Mouse (Mus musculus) forebrain, postnatal 0 days (tissue): ENCODE data around the gene Cpeb4. TPM values are rescaled to one million over a fixed set of nuclear protein-coding genes. Genes with fewer than 3 reads are reported as not detected.
A peak's percentile ranks its signal among the peaks of the same experiment; 100 is the strongest.
"Not testable (repeated sequence)": the region's sequence is repeated elsewhere in the genome, so short reads cannot be mapped to it uniquely, and the experiment has no call there.

ENCODE experiments used
- ATAC-seq: fragments of 200-750 bp; cut with Nextera tagmentation; 2 replicates; pipeline ENCODE4 v1.8.0; 2017; ENCODE audit warnings: mild to moderate bottlenecking, moderate library complexity
- DNase-seq: peaks from one replicate; pipeline ENCODE4 v3.0.0-alpha.2; 2015
- H3K27ac ChIP-seq: fragments of 300-500 bp; sonication (generic); 2 replicates; pipeline ENCODE4 v1.5.1; 2014; ENCODE audit warnings: low read depth, mild to moderate bottlenecking, antibody characterized with exemption, low read length, moderate library complexity, mixed read lengths
- H3K27me3 ChIP-seq: fragments of 300-500 bp; sonication (generic); 2 replicates; pipeline ENCODE4 v1.6.1; 2014; ENCODE audit warnings: mild to moderate bottlenecking, low read length, mixed read lengths; ENCODE audit not compliant: insufficient read depth
- H3K36me3 ChIP-seq: fragments of 300-500 bp; sonication (generic); 2 replicates; pipeline ENCODE4 v1.6.1; 2014; ENCODE audit warnings: mild to moderate bottlenecking, moderate library complexity; ENCODE audit not compliant: insufficient read depth
- H3K4me1 ChIP-seq: fragments of 300-500 bp; sonication (generic); 2 replicates; pipeline ENCODE4 v1.6.1; 2014; ENCODE audit warnings: antibody characterized with exemption; ENCODE audit not compliant: insufficient read depth
- H3K4me2 ChIP-seq: fragments of 300-500 bp; sonication (generic); 2 replicates; pipeline ENCODE4 v1.6.1; 2014; ENCODE audit warnings: low read depth, mild to moderate bottlenecking, moderate library complexity
- H3K4me3 ChIP-seq: fragments of 300-500 bp; sonication (generic); 2 replicates; pipeline ENCODE4 v1.5.1; 2014; ENCODE audit warnings: low read depth, low read length, mixed read lengths
- H3K9ac ChIP-seq: fragments of 300-500 bp; sonication (generic); 2 replicates; pipeline ENCODE4 v1.6.1; 2014; ENCODE audit warnings: mild to moderate bottlenecking
- H3K9me3 ChIP-seq: fragments of 300-500 bp; sonication (generic); 2 replicates; pipeline ENCODE4 v1.6.1; 2016; ENCODE audit warnings: low read length
- CTCF ChIP-seq: sonication (generic); IDR thresholded peaks from 2 replicates; pipeline ENCODE4 v1.5.1; 2016; ENCODE audit warnings: antibody characterized with exemption, control low read depth, low read depth
- WGBS: fragments of 180-500 bp; shearing (Covaris S2); extraction: QIAGEN DNeasy Blood & Tissue Kit; methylation state at CpG from one replicate; pipeline ENCODE4 v1.1.7; 2014; 5-methylcytosine and 5-hydroxymethylcytosine counted together
- polyA plus RNA-seq: library from polyadenylated mRNA; unstranded; fragments of >200 nt; fragmentation: Nextera tagmentation; extraction: Ambion mirVana; gene quantifications from 2 replicates; pipeline ENCODE4 v1.2.1, GENCODE M21; 2015
- total RNA-seq: library from RNA; depleted of rRNA; stranded (reverse); fragments of >200 nt; gene quantifications from 2 replicates; pipeline ENCODE4 v1.2.3, GENCODE M21; 2014

Gene Cpeb4
- total and polyA plus RNA-seq, 2 experiments from 2014 or later, result 14.2 to 102 TPM

DNA sequence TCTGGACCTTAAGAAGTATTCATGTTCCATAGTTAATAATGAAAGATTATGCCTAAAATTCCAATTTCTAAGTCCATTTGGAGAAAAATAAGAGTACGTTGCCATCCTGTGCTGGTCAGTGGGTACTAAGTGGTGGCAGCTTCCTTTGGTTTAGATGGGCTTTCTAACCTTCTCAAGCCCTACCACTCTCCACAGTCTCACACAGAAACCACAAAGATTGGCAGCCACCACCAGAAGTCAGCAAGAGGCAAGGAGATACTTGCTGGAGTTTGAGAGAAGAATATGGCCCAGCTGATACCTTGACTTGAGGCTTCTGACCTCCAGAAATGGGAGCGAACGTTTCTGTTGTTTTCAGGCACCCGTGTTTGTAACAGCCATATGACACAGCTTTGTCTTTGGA, 34.3 kb upstream of the Cpeb4 start:
- no peak for ATAC-seq
- no peak overlapping the region for H3K4me2 ChIP-seq
- H3K27ac ChIP-seq, result no peak overlapping the region
- WGBS, result 92% methylated on average over 4 of the region's 4 CpGs
- H3K9me3 ChIP-seq, result no peaks in the 10 kb centered on the region
- H3K27me3 ChIP-seq, result no peaks in the 10 kb centered on the region
- no peak for TF ChIP-seq CTCF
- H3K4me3 ChIP-seq, result no peak overlapping the region
- no peak for DNase-seq
- peaks cover 5% of the 10 kb centered on the region; the same call in 1 of the 2 replicates for H3K4me1 ChIP-seq
- no peaks in the 10 kb centered on the region for H3K36me3 ChIP-seq
- no peak overlapping the region for H3K9ac ChIP-seq

DNA sequence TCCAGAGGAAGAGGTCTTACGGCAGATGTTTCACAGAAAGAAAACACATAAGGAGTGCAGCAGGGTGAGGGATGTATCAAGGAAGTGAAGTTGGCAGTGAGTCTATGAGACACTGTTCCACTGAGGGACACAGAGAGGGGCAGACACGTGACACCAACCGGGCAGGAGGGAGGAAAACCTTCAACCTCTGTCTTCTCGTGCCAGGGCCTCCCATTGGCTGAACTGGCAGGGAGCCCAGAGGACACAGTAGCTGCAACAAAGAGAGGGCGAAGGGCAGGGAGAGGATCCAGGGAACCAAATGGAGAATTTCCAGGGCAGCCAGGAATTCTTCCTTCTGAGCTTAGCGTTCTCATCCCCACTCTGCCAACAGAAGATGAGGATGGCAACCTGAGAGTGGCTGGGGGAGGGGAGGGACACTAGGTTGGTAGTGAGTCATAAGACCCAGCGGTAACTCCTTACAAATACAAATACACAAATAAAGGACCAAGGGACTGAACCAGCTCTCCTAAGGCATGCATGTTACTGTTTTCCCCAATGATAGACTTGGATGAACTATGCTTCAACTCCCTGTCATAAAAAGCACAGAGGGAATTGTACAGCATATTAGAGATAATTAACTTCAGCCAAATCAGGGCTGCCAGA, 33.4 kb upstream of the Cpeb4 start:
- H3K4me3 ChIP-seq, result no peak overlapping the region
- H3K4me2 ChIP-seq, result no peak overlapping the region
- no peaks in the 10 kb centered on the region for H3K27me3 ChIP-seq
- 18% methylated on average over 7 of the region's 7 CpGs for WGBS
- H3K27ac ChIP-seq, result 0 out of 2 replicates have a peak overlapping the region, but pooled peaks have one; percentile 21
- peak; percentile 68 for DNase-seq
- H3K9ac ChIP-seq, result no peak overlapping the region
- no peak for TF ChIP-seq CTCF
- peak; percentile 74 for ATAC-seq
- H3K9me3 ChIP-seq, result no peaks in the 10 kb centered on the region
- peaks cover 5% of the 10 kb centered on the region; the same call in 1 of the 2 replicates for H3K4me1 ChIP-seq
- no peaks in the 10 kb centered on the region for H3K36me3 ChIP-seq

DNA sequence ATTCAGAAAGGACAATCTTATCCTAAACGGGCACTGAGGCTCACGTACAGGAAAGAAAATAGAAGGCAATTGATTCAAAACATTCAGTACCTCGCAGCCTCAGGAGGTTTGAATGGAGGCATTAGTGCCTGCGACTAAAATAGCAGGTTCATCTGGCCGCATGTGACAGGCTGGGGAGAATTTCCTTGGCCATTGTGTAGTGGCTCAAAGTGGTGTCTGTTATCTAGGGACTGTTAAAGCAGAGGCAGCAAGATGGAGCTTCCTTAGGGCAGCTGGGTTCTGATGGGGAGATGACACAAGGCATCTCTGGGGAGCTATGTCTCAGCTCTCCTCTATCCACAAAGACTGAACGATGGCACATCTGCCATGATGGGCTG, 32.9 kb upstream of the Cpeb4 start:
- Histone ChIP-seq H3K4me1 (peaks cover 5% of the 10 kb centered on the region; the same call in 1 of the 2 replicates), H3K36me3 (no peaks in the 10 kb centered on the region), H3K9me3 (no peaks in the 10 kb centered on the region), H3K9ac (no peak overlapping the region), H3K27me3 (no peaks in the 10 kb centered on the region), H3K4me2 (no peak overlapping the region), H3K27ac (0 out of 2 replicates have a peak overlapping the region, but pooled peaks have one; percentile 21), H3K4me3 (no peak overlapping the region)
- DNase-seq (no peak), ATAC-seq (no peak)
- TF ChIP-seq CTCF, result no peak
- 13% methylated on average over 6 of the region's 6 CpGs for WGBS

DNA sequence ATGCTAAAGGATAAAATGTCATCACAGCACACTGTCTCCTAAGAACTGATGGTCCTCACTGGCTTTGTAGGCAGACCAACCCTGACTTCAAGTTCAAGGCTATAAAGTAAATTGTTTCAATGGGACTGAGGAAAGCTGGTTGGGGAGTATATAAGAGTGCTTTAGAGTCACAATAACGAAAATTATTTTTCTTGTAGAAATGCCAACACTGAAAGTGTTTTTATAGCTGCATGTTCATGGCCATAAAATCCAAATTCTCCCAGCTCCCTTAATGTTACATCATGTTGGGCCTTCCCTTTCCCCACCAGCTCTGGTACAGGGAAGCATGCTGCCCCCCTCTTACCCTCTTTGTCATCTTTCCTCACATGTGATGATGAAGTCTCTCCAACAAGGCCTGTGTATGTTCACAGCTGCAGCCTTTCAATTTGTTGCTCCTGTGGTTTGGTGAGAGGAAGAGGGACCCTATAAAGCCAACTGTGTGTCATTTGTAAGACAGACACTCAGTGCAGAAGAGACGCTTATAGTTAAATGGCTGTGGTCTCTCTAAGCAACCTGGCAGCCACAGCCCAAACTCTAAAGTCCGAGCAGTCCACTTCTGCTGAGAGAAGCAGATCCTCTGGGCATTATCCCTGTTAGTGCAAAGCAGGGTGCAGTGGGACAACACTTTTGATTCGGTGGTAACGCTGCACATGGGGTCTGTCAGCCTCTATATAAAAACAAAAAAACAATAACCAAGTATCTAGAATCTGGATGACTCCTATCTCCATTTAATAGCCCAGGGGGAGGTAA, 29.6 kb upstream of the Cpeb4 start:
- Histone ChIP-seq H3K9ac (no peak overlapping the region), H3K27ac (no peak overlapping the region), H3K4me3 (no peak overlapping the region), H3K27me3 (no peaks in the 10 kb centered on the region), H3K36me3 (no peaks in the 10 kb centered on the region), H3K9me3 (no peaks in the 10 kb centered on the region), H3K4me2 (no peak overlapping the region), H3K4me1 (peaks cover 5% of the 10 kb centered on the region; the same call in 1 of the 2 replicates)
- ATAC-seq (no peak), DNase-seq (no peak)
- 75% methylated on average over 5 of the region's 5 CpGs for WGBS
- no peak for TF ChIP-seq CTCF

DNA sequence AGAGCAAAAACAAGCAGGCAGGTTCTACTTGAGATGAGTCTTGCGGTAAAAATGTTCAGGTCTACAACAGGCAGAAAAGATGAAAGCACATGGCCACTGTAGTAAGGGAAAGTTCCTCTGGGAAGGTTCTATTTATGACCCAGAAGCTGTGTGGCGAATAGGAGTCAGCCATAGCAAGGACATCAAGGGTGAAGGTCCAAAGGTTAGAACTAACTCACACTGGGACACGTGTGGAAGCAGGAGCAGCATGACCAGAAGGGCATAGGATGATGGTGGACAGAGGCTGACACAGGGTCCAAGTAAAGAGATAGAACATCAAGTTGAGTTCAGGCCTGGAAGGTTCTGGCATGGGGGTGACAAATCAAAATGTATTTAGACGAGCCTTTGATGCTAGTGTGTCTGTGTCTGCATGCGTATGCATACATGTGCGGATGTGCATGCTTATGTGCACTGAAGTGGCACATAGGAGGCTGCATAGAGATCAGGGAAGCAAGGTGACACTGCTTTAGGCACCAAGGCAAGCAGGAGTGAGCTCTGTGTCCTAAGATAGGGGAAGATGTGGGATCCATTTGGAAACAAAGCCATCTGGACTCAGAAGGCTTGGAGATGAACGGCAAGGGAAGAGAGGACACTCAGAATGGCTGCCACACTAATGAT, 28.7 kb upstream of the Cpeb4 start:
- 85% methylated on average over 7 of the region's 7 CpGs for WGBS
- no peak overlapping the region for H3K9ac ChIP-seq
- H3K9me3 ChIP-seq, result no peaks in the 10 kb centered on the region
- H3K27ac ChIP-seq, result no peak overlapping the region
- no peak overlapping the region for H3K4me3 ChIP-seq
- no peak overlapping the region for H3K4me2 ChIP-seq
- peaks cover 10% of the 10 kb centered on the region; the same call in 1 of the 2 replicates for H3K4me1 ChIP-seq
- ATAC-seq (no peak), DNase-seq (no peak)
- no peaks in the 10 kb centered on the region for H3K36me3 ChIP-seq
- no peaks in the 10 kb centered on the region for H3K27me3 ChIP-seq
- no peak for TF ChIP-seq CTCF

DNA sequence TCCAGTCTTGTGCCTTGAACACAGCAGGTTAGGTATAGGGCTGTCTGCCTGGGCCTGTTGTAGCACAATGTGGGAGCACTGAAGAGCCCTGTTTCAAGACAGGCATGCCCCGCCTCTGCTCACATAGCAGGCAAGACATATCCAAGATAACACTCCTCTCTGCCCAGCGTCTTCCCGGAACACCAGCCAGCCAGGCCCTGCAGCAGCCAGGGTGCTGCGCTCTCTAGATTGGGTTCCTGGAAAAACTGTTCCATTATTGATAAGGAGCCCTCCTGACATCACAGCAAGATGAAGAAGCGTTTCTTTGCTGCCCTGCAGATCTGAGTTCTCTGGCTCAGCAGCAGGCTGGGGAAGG, 28.2 kb upstream of the Cpeb4 start:
- WGBS, result 84% methylated on average over 5 of the region's 5 CpGs
- no peak for DNase-seq
- H3K36me3 ChIP-seq, result no peaks in the 10 kb centered on the region
- peaks cover 9% of the 10 kb centered on the region; the same call in 1 of the 2 replicates for H3K4me1 ChIP-seq
- H3K4me3 ChIP-seq, result no peak overlapping the region
- no peak overlapping the region for H3K4me2 ChIP-seq
- no peak overlapping the region for H3K9ac ChIP-seq
- no peak for TF ChIP-seq CTCF
- H3K27me3 ChIP-seq, result no peaks in the 10 kb centered on the region
- no peak for ATAC-seq
- no peak overlapping the region for H3K27ac ChIP-seq
- no peaks in the 10 kb centered on the region for H3K9me3 ChIP-seq

DNA sequence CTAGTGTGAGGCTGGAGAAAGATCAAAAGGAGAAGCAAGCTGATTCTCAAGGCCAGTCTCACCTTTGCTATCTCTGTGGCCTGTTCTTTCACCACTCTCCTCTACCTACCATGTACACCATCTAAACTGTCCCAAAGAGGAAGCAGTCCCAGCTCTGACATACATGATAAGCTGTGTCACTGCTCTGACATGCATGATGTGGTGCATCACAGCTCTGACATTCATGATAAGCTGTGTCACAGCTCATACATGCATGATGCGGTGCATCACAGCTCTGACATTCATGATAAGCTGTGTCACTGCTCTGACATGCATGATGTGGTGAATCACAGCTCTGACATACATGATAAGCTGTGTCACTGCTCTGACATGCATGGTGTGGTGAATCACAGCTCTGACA, 26.9 kb upstream of the Cpeb4 start:
- not testable (repeated sequence) for DNase-seq, H3K4me1 ChIP-seq
- 95% methylated on average over 1 of the region's 1 CpGs for WGBS

More for the DNA sequence above, 26.9 kb upstream of the Cpeb4 start:
- not testable (repeated sequence) for H3K27ac ChIP-seq, H3K27me3 ChIP-seq, ATAC-seq, H3K9me3 ChIP-seq, H3K9ac ChIP-seq, H3K4me3 ChIP-seq, H3K36me3 ChIP-seq, H3K4me2 ChIP-seq
